In the genomic region with DNA sequence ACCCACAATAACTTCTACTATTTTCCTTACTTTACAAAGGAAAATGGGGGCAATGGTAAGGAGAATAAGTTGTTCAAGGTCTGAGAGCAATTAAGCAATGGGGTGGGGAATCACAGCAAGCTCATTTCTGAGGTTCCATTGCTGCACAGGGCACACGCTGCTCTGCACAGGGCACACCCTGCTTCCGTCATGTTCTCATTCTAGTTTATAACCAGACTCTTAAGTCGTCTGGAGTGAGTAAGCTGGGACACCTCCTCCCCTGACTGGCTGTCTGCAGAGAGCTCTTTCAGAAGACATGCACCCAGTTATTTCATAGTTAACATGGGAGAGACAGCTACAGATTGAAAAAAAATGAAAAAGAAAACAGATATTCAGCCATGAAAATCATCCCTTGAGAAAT, we compare ENCODE assay signal across 24 mouse cellular contexts.
"Had no signal": no experiment of that assay in that cellular context is flagged by ENCODE, and none has a peak within 500 bp of the region (broad histone marks: within the 10 kb centered on the region; RNA-seq: fewer than 3 reads in every experiment).

No protein-coding gene starts in this region.

- H3K4me1 ChIP-seq: heart, embryonic 13.5 days; heart, embryonic 15.5 days; hindbrain, embryonic 13.5 days; hindbrain, embryonic 15.5 days; limb, embryonic 13.5 days; limb, embryonic 15.5 days; liver, embryonic 13.5 days; liver, embryonic 15.5 days had no signal

- H3K36me3 ChIP-seq: hindbrain, embryonic 13.5 days; hindbrain, embryonic 15.5 days; liver, embryonic 13.5 days; liver, embryonic 15.5 days had no signal

- ATAC-seq: hindbrain, postnatal 0 days had no signal

- H3K4me3 ChIP-seq: heart, adult 2 months; heart, embryonic 13.5 days; heart, embryonic 15.5 days; hindbrain, embryonic 13.5 days; hindbrain, embryonic 15.5 days; layer of hippocampus, adult 2 months; limb, embryonic 13.5 days; limb, embryonic 15.5 days; liver, embryonic 13.5 days; liver, embryonic 15.5 days had no signal

- H3K9ac ChIP-seq: heart, embryonic 13.5 days; heart, embryonic 15.5 days; hindbrain, embryonic 13.5 days; hindbrain, embryonic 15.5 days; limb, embryonic 13.5 days; limb, embryonic 15.5 days; liver, embryonic 13.5 days; liver, embryonic 15.5 days had no signal

- H3K27ac ChIP-seq: heart, adult 2 months; heart, embryonic 13.5 days; heart, embryonic 15.5 days; hindbrain, embryonic 13.5 days; hindbrain, embryonic 15.5 days; hindbrain, postnatal 0 days; layer of hippocampus, adult 2 months; limb, embryonic 13.5 days; limb, embryonic 15.5 days; liver, embryonic 13.5 days; liver, embryonic 15.5 days had no signal

- H3K27me3 ChIP-seq: heart, embryonic 13.5 days; heart, embryonic 15.5 days; hindbrain, embryonic 13.5 days; hindbrain, embryonic 15.5 days; limb, embryonic 13.5 days; limb, embryonic 15.5 days; liver, embryonic 13.5 days; liver, embryonic 15.5 days had no signal

- H3K4me2 ChIP-seq: heart, embryonic 11.5 days; heart, embryonic 13.5 days; heart, embryonic 15.5 days; hindbrain, embryonic 13.5 days; hindbrain, embryonic 15.5 days; limb, embryonic 13.5 days; limb, embryonic 15.5 days; liver, embryonic 11.5 days; liver, embryonic 13.5 days; liver, embryonic 15.5 days had no signal

- DNase-seq: gastrocnemius, postnatal 14 days; gastrocnemius, postnatal 36 days; heart, adult 11 months; heart, adult 2 months; heart, postnatal 14 days; heart, postnatal 36 days; kidney, adult 18-20 months; kidney, adult 8-10 months; kidney, postnatal 10 days; kidney, postnatal 25 days; kidney, postnatal 4 days; left cerebral cortex, postnatal 4 days; liver, embryonic 13.5 days had no signal

- H3K9me3 ChIP-seq: heart, embryonic 13.5 days; heart, embryonic 15.5 days; hindbrain, embryonic 13.5 days; hindbrain, embryonic 15.5 days; limb, embryonic 13.5 days; limb, embryonic 15.5 days; liver, embryonic 13.5 days; liver, embryonic 15.5 days had no signal
